Mouse (Mus musculus): ENCODE data around the gene Lrrc9. TPM values are rescaled to one million over a fixed set of nuclear protein-coding genes. Genes with fewer than 3 reads are reported as not detected.

Gene Lrrc9
- polyA plus RNA-seq (2017; shearing (Covaris generic)), result not detected

DNA sequence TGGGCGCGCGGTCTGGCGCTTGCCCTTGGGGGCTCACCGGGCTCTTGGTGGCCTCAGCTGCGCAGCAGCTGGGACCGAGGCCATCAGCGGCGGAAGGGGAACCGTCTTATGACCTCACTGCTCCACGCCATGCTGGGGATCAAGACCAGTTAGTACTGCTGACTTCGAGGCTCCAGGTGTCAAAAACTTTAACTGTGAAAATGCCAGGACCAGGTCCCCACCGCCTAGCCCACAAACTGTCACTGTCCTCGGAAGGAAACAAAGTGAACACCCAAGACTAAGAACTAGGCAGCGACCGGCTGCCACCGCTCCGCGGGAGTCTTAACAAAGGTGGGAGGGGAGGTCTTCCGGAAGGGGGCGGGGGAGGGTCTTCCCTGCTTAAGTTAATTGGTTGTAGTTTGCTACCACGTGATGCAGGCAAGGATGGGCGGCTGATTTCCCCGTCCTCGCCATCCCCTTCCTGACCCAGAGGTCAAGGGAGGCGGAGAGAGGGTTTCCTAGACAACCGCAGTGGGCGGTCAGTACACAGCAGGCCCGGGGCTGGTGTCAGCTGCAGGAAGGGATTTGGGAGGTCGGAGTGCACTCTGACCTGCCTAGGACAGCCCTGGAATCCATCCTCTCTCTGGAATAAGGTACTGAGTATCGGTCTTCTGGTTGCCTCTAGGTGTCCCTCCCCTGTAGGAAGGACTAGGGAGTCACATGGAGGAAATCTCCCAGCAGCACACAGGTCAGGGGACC lies at the start of gene Lrrc9:
Lrrc9 (plus strand) TSS at position 28 of the 738 bp plus-strand sequence.
- ATAC-seq, result no peak

DNA sequence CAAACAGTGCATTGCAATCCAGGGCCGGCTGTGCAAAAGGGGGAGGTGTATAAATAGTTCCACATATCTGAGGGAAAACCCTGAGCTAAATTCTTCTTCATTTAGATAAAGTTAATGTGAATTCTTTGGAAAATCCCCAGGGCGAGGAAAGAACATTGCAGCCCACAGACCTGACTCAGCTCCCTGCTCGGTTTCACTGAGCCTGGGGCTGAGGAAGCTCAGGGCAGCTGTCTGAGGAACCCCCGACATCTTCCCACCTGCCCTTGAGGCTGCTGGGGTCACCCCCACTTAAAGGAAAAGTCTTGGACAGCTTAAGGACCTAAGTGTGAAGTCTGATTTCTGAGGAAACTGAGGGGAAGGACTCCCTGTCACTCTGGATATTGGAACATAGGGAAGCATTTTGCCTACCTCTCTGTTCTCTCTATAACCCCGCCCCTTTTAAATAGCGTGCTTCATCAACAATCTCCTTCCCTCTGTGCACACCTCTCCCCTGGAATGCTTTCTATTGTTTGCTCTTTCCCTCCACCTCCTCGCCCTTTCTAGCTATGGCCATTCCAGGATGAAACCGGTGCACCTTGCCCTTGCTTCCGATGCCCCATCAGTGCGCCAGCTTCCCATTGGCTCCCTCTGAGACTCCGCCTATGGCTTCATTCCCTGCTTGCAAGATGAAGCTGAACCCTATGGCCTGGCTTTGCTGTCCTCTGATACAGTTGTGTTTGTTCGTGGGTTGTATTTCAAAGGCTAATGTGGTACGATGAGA lies 48.4 kb upstream of the Lrrc9 start:
- ATAC-seq, result no peak

DNA sequence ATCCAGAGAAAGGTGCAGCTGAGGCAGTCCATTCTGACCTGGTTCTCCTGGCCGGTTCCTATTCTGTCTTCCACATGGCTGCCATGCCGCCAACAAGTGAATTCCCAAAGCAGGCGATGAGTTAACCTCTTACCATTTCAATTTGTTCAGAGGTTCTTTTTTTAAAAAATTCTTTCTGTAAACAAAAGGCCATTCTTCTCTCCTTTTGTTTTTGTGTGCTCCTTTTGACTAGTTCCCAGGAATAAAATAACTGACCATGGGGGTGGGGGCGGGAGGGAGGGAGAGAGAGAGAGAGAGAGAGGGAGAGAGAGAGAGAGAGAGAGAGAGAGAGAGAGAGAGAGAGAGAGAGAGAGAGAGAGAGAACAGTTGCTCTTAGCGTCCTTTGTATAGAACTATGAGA lies 36.6 kb upstream of the Lrrc9 start:
- no peak for ATAC-seq

DNA sequence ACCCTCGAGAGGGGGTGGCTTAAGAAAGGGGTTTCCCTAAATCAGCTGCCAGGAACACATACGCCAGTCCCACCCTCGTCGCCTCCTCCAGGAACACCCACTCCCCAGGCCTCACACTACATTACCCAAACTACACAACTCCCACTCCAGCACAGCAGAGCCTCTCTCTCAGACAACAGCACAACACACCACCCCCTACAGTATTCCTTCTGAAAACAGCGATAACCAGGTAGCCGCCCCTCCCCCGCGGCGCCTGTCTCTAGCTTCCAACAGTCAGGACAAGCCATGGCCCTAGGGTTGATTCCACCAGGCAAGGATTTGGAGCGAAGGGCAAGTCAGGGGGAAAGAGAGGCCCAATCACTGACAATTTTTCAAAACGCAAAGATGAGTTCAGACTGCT lies 34.5 kb upstream of the Lrrc9 start:
- no peak for ATAC-seq

DNA sequence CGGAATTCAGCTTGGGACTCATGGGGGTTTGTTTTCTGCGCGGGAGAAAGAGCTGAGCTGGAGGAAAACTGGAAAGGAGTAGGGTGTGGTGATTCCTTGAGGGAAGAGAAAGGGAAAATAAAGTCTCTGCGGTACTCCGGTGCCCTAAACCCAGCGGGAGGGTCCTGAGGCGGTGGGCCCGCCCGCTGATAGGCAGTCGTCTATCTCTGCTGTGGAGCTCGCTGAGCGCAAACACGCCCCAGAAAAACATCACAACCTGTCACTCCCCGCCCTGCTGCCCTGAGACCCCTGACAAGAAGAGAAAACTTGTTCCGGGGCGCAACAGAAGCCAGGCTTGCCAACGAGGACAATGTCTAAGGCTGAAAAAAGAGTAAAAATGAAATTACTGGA lies 34.0 kb upstream of the Lrrc9 start:
- no peak for ATAC-seq

DNA sequence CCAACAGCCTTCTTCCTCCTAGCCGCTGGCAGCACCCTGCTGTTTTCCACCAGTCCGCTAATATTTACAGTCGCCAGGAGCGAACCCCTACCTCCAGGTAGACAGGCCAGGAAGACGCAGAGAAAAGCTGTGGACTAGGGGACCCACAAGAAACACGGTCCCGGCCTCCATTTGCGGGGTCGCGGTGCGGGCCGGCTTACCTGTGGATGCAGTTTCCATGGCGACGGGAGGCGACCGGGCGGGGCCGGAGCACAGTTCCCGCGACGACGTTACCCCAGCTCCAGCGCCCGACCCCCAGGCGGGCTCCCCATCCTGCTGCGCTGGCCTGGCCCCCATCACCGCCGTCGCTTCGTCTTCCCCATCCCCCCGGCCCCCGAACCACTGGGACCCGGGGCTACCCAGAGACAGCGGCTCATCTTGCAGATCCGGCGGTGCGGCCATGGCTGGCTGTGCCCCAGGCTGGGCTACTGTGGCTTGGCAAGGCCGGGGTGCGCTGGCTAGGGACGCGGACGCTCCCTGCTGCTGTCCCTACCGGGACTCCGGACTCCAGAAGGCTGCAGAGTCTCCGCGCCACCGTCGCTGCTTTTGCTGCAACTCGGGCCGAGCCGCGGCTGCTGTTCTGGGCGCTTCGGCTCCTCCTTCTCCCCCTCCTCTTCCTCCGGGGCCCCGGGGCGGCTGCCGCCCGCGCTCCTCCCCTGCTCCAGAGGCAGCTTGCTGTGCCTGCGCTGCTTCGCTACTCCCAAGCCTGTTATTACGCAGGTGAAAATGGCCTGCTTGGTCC lies 33.4 kb upstream of the Lrrc9 start:
- ATAC-seq, result no peak

DNA sequence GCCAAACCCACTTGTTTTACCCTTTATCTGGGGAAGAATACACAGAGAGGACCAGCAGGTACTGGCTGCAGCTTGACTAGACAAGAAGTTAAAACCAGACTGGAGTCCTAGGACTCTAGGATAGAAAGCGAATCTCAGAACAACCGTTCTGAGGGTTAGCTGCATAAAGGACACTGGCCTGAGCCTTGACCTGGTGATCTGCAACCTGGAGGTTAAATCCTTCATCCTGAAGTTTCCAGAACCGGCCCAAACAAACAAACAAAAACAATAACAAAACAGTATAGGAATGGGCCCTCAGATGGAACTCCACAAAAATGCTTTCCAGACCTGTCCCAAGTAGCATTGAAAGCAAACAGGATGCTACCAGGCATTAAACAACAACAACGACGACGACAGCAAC lies 32.7 kb upstream of the Lrrc9 start, which contains the start of gene Rtn1:
Rtn1 (minus strand) TSS at position 101 of the 400 bp plus-strand sequence.
- ATAC-seq, result no peak

DNA sequence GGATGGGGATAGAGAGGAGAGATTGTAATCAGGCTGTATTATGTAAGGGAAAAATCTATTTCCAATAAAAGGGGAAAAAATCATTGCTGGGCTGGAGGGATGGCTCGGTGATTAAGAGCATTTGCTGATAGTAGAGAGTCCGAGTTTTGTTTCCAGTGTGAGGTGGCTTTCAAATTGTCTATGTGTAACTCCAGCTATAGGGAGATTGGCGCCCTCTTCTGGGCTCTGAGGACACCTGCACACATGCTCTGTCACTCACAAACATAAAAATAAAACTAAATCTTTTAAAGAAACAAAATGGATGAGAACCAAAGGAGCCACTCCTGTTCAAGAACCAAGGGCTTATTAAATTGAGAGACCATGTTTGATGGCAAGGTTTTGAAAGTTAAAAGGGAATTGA lies 23.9 kb upstream of the Lrrc9 start:
- no peak for ATAC-seq

DNA sequence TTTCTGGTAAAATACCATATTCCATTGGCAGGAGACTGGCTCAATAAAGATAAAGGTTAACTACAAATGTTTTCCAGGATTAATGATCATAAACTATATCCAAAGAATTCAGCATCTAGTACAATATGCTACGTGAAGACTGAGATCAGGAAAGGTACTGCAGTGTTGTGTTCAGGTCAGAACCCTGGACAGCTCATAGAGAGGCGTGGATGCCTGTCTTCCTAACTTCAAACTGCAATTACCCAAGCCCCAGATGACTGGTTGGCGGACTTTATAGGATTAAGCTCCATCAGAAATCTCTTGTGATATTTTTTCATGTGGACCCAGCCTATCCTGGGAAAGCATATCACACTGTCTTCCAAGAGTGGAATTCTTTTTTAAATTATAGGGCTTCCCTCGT lies 19.0 kb upstream of the Lrrc9 start:
- no peak for ATAC-seq

DNA sequence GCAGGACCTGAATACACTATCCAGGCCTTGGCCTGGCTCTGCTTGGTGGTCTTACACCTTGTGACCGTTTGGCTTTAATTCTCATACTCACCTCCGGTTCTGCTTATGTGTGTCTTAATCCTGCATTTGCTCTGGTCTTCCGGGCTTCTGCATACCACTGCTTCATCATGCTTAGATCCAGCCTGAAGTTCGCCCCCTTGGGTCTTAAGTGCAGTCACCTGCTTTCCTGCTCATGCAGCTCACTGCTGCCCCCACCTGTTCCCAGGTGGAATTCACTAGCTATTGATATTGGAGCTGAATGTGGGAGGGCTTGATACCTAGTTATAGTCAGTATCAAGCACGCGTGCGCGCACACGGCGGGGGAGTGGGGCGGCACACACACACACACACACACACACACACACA lies 13.9 kb upstream of the Lrrc9 start:
- ATAC-seq, result no peak

DNA sequence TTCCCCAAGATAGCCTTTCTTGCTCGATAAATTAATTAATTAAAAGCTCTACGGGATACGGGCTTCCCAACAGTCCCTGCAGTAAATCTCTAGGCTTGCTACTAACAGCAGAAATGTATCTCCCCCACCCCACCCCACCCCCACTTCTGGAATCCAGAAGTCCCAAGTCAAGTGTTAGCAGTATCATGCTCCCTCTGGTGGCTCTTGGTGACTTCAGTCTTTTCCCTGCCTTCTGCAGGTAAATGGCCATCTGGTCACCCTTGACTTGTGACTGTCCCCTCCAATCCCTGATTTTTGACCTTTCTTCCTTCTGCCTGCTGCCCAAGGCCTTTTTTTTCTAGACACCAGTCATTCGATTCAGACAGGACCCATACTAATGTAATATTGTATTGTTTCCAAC lies 9.5 kb upstream of the Lrrc9 start:
- ATAC-seq, result no peak

DNA sequence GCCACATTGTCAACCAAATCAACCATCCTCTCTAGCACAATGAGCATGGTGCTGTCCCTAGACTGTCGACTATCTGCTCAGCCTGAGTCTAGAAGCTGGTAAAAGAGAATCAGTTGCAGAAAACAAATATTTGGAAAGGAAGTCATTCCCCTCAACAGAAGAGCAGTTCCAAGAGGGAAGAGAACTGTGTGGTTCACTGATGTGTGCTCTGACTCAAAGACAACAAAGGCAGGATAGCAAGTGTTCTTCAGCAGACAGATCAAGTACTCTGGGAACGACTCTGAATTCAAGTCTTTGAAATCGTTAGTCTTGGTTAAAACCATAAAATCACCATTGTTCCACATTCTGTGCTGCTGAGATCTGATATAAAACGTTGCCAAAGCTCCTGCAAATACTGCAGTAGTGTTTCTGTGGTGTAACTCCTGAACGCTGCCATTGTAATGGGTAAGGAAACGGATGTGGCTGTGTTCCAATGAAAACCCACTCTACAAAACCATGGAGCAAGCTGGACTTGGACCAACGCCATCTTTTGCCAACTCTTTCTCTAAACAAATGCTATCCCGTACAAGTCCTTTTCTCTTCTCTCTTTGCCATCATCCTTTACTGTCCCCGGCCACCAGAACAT lies 8.3 kb upstream of the Lrrc9 start:
- ATAC-seq, result no peak

DNA sequence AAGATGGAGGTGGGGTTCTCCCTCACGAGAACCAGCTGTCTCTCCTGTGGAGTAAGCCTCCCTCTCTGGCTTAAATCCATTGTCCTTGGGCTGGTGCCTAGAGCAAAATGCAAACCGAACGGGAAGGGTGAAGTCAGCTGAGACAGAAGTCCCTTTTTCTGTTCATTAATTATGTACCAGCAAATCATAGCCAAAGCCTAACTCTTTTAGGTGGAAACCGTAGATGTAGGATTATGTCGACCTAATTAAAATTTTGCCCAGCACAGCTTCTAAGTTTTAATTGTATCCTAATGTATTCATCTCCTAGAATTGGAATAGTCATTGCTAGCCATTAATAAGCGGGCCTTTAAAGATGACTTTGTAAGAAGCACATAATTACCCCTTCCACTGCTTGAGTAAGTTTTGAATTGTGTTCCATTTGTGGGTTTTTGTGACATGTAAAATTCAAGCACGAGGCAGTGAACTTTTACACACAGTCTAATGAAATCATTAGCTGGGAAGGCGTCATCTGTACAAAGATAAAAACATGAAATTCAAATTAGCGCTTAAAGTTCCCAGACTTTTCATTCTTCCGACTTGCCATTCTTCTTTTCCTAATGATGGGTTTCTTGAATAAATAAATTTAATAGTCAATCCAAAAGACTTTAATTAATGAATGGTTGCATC lies 3.9 kb upstream of the Lrrc9 start:
- no peak for ATAC-seq

DNA sequence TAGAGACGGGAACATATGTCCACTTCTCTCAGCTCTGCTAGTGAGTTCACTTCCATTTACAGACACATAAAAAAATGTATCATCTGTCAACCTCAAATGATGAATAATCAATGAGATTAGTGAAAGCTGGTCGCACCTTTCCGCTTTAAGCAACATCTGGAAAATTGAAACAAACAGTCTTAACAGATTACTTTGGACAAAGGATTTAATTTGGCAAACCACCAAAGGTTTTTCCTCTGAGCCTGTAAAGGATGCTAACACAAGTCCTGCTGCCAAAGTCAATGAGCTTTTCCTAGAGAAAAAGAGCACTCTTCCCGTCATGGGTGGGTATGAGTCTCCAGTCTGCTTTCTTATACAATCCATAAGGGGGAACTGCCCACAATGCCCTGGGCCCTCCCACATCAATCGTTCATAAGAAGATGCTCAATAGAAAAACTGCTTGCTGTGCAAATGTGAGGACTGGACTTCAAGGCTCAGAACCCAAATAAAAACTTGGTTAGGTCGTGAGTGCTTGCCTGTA lies 2.6 kb upstream of the Lrrc9 start:
- ATAC-seq, result no peak

DNA sequence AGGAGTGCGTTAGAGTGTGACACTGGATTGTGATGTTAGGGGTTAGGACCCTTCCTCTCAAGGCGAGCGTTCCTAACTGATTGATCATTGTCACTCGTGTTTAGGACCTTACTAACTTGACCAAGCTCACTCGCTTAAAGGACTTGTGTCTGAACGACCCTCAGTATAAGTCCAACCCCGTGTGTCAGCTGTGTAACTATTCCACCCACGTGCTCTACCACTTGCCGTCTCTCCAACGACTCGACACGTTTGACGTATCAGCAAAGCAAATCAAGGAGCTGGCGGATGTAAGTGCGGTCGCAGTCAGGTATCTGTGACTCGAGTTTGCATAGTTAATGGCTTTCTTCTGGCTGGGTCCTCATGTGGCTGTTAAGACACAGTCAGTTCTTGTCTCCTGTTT lies 12.3 kb downstream of the Lrrc9 start:
- no peak for ATAC-seq

DNA sequence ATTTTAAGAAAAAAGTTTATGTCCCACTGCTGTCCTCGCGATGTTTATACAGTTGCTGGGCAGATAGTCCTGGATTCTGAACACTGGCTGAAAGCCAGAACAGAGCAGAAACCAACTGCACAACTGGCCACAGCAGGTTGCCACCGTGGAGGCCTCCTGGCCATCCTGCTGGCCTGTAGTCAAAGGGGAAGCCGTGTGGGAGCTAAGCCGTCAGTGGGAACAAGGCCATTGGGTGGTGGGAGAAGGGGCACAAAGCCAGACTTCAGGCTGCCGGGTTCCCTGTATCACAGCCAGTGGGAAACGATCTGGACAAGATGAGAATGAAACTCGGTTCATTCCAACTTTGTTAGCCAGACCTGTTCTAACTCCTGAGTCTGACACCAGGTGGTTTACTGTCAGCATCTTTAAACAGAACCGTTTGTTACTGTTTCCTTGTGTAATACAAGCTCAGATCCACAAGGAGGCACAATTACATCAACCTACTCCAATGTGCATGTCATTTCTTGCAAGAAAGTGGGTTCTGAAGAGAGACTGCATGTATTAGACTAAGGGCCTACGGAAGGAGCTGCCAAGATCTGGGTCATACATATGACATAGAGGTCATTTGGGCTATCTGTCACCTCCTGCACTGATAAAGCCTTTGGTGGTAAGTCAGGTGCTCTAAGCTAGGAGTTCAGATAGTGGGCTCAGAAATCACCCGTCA lies 19.7 kb downstream of the Lrrc9 start:
- peak; percentile 59 for ATAC-seq

DNA sequence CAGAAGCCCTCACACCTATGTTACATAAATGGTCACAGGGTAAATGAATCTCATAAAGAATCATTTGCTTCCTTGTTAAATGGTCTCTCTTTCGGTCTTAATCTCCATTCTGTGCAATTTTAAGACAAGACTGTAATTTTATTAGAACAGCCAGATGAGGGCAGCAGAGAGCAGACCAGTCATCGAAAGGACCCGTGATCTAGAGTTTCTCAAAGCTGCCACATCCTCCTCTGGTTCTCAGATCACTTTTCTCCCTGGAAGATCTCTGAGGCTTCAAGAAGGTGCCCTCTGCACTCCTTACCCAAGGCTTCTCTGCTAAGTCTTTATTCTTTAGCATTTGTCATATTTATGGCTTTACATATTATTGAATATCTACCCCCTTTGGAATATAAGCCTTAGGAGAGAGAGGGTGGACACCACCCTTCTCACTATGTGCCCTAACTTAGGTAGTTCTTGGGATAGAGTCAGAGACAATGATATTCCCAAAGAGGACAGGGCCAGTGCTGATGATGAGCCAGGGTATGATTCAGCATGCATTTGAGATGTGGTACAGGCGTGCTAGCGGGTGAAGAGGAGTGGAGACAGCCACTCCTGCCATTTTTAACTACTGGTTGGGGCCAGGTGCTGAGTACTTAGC lies 20.3 kb downstream of the Lrrc9 start:
- ATAC-seq, result peak; percentile 76

DNA sequence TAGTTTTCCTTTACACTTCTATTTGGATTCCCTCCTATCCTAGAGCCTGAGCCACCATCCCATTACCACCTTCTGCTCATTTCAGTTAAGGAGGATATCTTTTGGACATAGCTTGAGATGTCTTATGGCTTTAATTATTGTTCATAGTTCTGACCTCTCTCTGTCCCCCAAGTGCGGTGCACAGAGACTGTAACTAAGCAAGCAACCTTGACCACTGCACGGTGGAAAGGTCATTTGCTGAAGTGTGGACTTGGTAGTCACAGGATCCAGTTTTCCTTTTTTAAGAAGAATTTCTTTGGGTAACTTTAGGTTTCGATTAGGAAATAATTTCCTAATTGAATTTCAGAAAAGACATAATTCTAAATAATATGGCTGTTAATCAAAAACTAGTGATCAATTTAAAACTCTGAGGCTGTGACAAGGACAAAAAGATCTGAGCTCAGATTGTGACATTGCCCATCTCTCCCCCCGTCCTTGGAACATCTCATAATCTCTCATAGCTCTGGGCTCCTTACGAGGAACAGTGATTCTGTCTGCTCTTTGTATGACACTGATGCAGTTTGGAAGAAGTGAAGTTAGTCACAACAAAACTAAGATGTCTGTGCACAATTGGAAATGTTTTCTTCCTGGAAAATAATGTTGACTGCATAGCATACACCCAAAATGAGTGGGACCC lies 24.3 kb downstream of the Lrrc9 start:
- no peak for ATAC-seq

DNA sequence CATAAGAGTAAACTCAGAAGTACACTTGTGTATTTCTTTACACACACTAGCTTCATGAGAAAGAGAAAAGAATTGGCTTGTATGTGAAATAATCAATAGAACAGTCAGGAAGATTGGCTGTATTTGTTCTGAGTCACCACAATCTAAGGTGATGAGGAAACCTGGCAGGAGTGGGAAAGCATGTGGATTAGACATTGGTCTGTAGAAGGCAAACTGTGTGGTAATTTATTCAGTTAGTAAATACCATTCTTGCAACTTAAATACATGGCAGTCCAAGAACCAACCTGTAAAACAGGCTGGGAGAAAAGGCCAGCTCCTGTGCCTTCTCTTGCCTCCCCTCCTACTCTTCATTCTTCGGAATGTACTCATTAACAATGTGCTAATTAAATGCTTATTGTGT lies 25.6 kb downstream of the Lrrc9 start:
- ATAC-seq, result no peak

DNA sequence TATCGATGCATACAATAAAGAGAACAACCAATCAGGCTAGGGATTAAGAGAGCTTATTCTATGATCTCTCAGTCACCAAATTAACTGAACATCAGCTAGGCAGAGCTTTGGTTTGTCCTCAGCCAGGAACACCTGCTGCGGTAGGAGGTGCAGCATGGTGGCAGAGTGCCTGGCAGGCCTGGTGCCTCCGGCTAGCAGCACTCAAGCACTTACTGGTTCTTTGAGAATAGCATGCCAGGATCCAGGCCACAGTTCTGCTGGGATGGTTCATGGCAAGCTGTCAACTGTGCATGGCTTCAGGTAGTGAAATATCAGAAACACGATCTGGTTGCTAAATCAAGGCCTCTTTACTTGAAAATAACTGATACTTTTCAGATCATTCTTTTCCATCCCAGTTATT lies 26.1 kb downstream of the Lrrc9 start:
- no peak for ATAC-seq
